Mouse (Mus musculus) yolk sac, embryonic 10.5 days (tissue): ENCODE measurements at regions not wholly inside any gene's neighbourhood (a gene's known extent, or its start where the extent isn't known, plus 50 kb on each side); places are given as distances from the start of the nearest gene placed in this dataset.

Source experiments
- DNase-seq: peaks from one replicate; pipeline ENCODE4 v3.0.0-alpha.2; 2017; ENCODE audit warnings: low spot score

DNA sequence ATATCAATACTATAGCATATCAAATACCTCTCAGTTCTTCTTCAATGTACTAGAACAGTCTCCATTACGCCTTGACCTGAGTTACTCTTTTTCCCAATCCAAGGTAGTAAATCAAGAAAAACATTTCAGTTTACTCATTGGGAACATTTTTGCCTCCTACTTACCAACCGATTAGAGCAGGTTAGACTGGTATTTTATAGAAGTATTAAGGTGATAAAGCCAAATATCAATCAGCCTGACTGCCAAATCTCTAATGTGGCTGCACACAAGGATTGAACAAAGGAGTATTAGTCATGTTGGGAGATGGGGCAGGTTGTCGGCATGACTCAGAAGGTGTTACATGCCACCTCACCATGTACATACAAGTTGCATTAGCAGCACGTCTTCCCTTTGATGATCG, 2942.3 kb upstream of the Gm7489 start:
- no peak for DNase-seq

DNA sequence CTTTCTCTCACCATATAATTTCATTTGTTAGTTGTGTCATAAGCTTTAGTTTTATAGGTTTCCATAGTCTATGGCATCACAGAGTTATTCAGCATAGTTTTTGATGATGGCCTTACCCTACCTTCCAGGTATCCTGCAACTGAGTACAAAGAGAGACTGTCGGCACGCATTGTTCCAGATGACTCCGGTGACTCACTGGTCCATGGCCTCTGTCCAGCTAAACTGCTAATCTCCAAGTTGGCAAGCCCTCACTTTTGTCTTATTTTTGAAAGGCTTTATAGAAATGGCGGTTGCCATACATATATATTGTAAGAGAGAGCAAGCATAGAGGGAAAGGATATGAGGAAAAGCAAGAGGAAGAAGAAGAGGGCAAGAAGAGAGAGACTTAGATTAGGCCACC, 2939.7 kb upstream of the Gm7489 start:
- DNase-seq, result no peak

- no peak for DNase-seq
Measured at GRCm38 (mm10) chr15:50959109-50959508, 2925.6 kb upstream of the Gm7489 start.

- DNase-seq, result no peak
Measured at GRCm38 (mm10) chr15:50963606-50964005, 2921.1 kb upstream of the Gm7489 start.

GRCm38 (mm10) chr15:50964236-50964635, 2920.5 kb upstream of the Gm7489 start:
- no peak for DNase-seq

DNA sequence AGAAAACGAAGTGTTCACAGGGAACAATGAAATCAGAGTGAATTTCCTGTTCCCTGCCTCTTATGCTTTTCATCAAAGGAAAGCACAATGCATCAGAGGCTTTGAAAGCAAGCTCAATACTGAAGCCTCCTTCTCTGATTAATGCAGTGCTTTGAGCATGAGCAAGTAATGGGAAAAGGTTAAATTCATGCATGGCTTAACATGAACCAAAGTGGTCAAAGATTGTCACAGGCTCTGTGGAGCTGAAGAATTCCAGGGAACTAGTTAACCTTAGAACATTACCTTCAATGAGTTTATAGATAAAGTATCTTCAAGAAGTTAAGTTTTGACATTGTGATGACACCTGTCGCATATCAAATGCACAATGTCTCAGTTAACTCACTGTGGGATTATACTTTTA, 2917.5 kb upstream of the Gm7489 start:
- DNase-seq, result no peak

- DNase-seq, result no peak
Measured at GRCm38 (mm10) chr15:50970637-50971036, 2914.1 kb upstream of the Gm7489 start.

GRCm38 (mm10) chr15:50972593-50972992, 2912.1 kb upstream of the Gm7489 start:
- no peak for DNase-seq

DNA sequence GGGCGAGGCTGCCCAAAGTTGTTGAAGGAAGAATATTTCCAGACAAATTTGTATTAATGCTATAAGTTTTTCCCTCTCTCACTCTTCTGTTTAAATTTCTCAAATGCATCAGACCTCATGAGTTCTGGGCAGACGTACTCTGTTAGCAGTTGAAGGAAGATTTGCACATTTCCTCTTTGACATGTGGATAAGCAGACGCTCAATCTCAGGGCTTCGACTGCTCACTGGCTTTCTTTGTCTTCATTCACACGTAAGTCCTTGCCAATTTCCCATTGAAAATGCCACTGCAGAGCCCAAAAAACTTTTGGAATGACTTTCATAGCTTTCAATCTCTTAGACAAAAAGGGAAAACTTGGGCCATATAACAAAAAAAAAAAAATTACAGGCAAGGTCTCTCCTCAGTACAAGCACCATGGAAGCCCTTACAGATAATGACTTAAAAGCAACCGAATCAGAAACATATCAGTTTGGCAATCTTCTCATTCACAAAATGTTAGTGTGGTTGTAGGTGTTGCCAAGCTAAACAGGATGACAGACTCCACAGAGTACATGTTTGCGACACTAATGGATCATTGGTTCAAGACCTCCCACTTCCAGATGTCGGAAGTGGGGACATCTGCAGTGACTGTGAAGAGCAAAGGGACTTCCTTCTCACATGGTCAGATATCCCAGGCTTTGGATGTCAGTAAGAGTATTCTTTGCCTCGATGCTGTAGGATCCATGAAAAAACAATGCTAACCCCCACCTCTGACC, 2910.5 kb upstream of the Gm7489 start:
- no peak for DNase-seq

GRCm38 (mm10) chr15:50989457-50989856, 2895.2 kb upstream of the Gm7489 start:
- no peak for DNase-seq

- no peak for DNase-seq
Measured at GRCm38 (mm10) chr15:50991667-50992066, 2893.0 kb upstream of the Gm7489 start.

- no peak for DNase-seq
Measured at GRCm38 (mm10) chr15:50992246-50992645, 2892.5 kb upstream of the Gm7489 start.

GRCm38 (mm10) chr15:50993121-50993520, 2891.6 kb upstream of the Gm7489 start:
- DNase-seq, result no peak

DNA sequence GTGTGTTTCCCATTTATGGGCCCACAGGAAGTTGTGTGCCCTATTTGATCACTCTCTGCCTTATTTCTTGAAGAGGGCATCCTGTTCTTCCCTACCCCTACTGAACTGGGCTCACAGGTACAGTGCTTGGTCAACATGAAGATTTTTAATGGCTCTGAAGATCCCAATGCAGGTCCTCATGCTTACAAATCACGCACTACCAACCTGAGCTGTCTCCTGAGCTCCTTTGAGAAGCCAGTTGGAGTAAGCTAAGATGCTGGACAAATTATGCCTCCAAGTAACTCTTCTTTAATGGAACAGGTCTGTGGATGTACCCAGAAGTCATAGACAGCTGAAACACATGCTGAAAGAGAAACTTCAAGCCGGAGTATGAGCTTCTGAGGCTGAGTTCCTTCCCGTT, 2889.0 kb upstream of the Gm7489 start:
- DNase-seq, result no peak

- DNase-seq, result no peak
Measured at GRCm38 (mm10) chr15:50996296-50996695, 2888.4 kb upstream of the Gm7489 start.

DNA sequence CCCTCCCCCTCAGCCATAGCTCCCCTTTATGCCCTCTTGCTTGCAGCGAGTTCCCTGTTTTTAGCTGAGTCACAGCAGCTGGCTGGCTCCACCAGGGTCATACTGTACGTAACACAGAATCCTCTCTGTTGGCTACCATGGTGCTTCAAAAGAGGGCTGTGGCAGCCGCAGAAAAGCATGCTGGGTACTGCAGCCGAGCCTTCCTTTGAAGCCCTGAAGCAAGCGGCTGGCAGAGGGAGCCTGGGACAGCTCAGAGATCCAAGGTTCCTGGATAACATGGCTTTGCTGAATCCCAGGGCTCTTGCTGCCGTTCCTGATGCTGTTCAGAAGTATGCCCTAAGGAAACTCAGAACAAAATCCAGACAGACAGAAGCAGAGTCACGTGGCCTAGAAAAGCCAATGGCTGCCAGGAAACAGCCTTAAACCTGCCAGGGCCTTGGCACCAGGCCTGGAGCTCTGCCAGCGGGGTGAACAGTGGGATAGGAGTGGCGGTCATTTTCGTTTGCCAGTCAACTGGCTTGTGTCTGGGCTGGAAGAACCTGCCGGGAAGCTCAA, 2887.4 kb upstream of the Gm7489 start:
- no peak for DNase-seq

DNA sequence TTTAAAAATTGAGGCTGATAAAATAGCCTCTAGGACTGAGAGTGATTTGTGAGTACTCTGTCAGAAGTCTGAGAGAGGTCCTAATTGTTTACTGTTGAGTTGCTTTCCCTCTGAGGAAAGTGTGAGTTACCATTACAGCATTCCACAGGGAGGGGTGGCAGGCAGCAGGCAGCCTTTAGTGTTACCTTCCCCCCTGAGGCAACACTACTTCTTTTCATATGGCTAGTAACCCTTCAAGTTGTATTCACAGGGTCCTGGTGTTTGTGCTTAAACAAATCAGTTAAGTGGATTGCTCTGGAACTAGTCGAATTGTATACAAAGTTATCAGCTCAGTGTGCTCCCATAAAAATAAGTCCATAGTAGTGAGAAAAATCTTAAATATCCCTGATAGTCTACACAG, 2845.7 kb upstream of the Gm7489 start:
- no peak for DNase-seq

GRCm38 (mm10) chr15:51070538-51070937, 2814.2 kb upstream of the Gm7489 start:
- DNase-seq, result no peak

DNA sequence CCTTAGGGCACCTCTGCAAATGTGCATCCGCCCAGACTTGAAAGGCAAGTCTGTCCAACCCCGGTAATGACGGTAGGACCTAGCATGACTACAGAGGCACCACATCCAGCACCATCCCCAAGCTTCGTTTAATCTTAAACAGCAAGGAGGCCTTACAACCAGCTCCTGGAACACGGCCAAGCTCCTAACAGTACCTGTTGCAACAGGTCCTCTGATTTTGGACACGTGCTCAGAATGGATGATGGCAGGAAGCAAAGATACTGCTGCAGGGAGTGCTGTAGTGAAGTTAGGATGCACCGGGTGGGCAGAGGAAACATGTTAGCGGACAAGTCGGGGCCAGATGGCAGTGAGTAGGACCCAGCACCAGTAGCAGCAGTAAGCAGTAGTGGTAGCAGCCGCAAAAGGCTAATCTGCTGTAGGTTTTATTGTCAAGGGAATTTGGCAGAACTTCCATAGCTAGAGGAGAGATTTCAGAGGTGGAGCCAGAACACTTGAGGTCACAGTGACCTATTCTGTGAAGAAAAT, 2813.5 kb upstream of the Gm7489 start:
- DNase-seq, result no peak

DNA sequence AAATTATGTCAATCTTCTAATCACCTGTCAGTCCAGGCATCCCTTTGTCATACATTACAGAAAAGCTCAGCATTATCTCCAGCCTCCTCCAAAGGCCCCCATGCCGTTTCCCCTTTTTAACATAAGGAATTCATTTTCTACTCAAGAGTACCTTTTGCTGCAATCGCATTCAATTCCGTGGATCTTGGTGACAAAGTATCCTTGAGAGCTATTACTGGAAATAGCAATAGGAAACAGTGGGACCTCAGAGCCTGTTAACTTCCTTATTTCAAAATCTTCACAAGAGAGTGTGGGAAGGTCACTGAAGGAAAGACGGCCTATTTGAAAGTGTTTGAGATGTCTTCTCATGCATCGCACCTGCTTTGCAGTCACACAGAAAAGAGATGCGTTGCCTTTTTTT, 2811.0 kb upstream of the Gm7489 start:
- DNase-seq, result no peak

GRCm38 (mm10) chr15:51074196-51074595, 2810.5 kb upstream of the Gm7489 start:
- no peak for DNase-seq

- no peak for DNase-seq
Measured at GRCm38 (mm10) chr15:51083677-51084322, 2800.9 kb upstream of the Gm7489 start.

DNA sequence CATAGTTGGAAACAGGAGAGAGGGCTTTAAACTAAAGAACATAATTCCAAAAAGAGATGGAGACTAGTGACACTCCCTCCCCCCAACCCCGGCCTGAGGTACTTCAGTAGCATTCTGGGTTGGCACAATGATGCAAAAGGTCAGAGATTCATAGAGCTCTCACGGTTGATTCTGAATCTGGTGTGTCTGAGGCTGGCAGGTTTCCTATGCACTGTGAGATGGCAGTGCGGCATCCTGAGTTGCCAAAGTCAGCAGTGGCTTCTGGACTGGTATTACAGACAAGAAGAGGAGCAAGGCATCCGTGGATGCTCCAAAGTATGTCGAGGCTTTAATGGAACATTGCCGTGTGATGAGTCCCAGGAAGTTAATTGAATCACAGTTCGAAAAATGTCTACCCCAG, 2791.8 kb upstream of the Gm7489 start:
- no peak for DNase-seq
